In genomic region chr10:67912337-67912776, GRCm38 (mm10) we compare ENCODE assay signal across 8 mouse cellular contexts. TPM values are rescaled to one million over a fixed set of nuclear protein-coding genes. Genes with fewer than 3 reads are reported as not detected.
A peak's percentile ranks its signal among the peaks of the same experiment; 100 is the strongest.
DNase-seq lines count a peak whose midpoint lies in the region; ATAC-seq lines count a peak whose summit lies in the region.

Gene Zfp365 (minus strand): TSS chr10:67912662.

- DNase-seq in NIH3T3 (ENCODE audit: low read depth) = peak; percentile 99
- peak; percentile 75 for DNase-seq in cerebellum, adult 9-11 months
- peak; percentile 80 to 86 for DNase-seq in frontal cortex, postnatal 10 days (ENCODE audit: low spot score in 2 of 2)
- DNase-seq in hindbrain, embryonic 10.5 days (ENCODE audit: low spot score) = peak; percentile 80
- peak; percentile 90 for DNase-seq in layer of hippocampus, adult 9-11 months
- DNase-seq in ovary, postnatal 10 days (ENCODE audit: low spot score) = peak; percentile 23
- DNase-seq in urinary bladder, postnatal 14 days (ENCODE audit: low spot score) = peak; percentile 73

- peak within 1 kb of the TSS; percentile 81 for H3K4me3 ChIP-seq in hindbrain, embryonic 10.5 days
- H3K4me3 ChIP-seq in lung, embryonic 15.5 days = peak within 1 kb of the TSS; percentile 60

- peaks cover 32% of the 10 kb centered on the region for H3K27me3 ChIP-seq in hindbrain, embryonic 10.5 days (ENCODE audit: insufficient read depth, poor library complexity, severe bottlenecking)
- H3K27me3 ChIP-seq in lung, embryonic 15.5 days = peaks cover 7% of the 10 kb centered on the region

- WGBS in hindbrain, embryonic 10.5 days = under 1% methylated on average over 43 of the region's 43 CpGs
- under 1% methylated on average over 43 of the region's 43 CpGs for WGBS in lung, embryonic 15.5 days

- peak within 1 kb of the TSS; percentile 100 for H3K4me2 ChIP-seq in lung, embryonic 15.5 days

- H3K9ac ChIP-seq in lung, embryonic 15.5 days = peak within 1 kb of the TSS; percentile 43

- ATAC-seq in lung, embryonic 15.5 days (ENCODE audit: borderline replicate concordance, extremely low read depth, low FRiP score, low TSS enrichment) = peak; percentile 84

- peaks cover 16% of the 10 kb centered on the region for H3K4me1 ChIP-seq in hindbrain, embryonic 10.5 days (replicated peaks)
- H3K4me1 ChIP-seq in lung, embryonic 15.5 days = no peaks in the 10 kb centered on the region

- peak within 1 kb of the TSS; percentile 86 for H3K27ac ChIP-seq in hindbrain, embryonic 10.5 days
- H3K27ac ChIP-seq in lung, embryonic 15.5 days = no peak within 1 kb of the TSS

- 0 out of 2 replicates have a peak, but pooled peaks cover 8% of the 10 kb centered on the region for H3K36me3 ChIP-seq in hindbrain, embryonic 10.5 days
- no peaks in the 10 kb centered on the region for H3K36me3 ChIP-seq in lung, embryonic 15.5 days

- H3K9me3 ChIP-seq in hindbrain, embryonic 10.5 days = no peaks in the 10 kb centered on the region
- no peaks in the 10 kb centered on the region for H3K9me3 ChIP-seq in lung, embryonic 15.5 days

RNA-seq across cellular contexts. Expression of gene Zfp365, which starts in this region (rescaled TPM):
- 1.7 and 2.0 TPM in 2 replicates for polyA plus RNA-seq in hindbrain, embryonic 10.5 days (2016; fragmentation: Nextera tagmentation; extraction: Ambion mirVana)
- 1.3 and 1.6 TPM in 2 replicates for polyA plus RNA-seq in lung, embryonic 15.5 days (2015; fragmentation: Nextera tagmentation; extraction: Ambion mirVana)

Comparison
In these comparisons a context has a peak if more than half of its experiments do, and no peak if none do; other contexts are left out.
1. DNase-seq: peak in every context shown above with its lines; median percentile 99 in NIH3T3; 90 in layer of hippocampus, adult 9-11 months; 83 in frontal cortex, postnatal 10 days; 80 in hindbrain, embryonic 10.5 days; 75 in cerebellum, adult 9-11 months; 73 in urinary bladder, postnatal 14 days; 23 in ovary, postnatal 10 days.